Mouse (Mus musculus) kidney, adult 2 months (tissue): ENCODE measurements around the gene Mtfr1l.

Source experiments
- CTCF ChIP-seq: fragments of 200-500 bp; conservative IDR thresholded peaks from 2 replicates; pipeline ENCODE4 v1.5.1; 2011; ENCODE audit warnings: low read depth, mild to moderate bottlenecking, control low read depth, low read length, moderate library complexity, mixed read lengths; ENCODE audit not compliant: insufficient read depth, insufficient read length
- POLR2A ChIP-seq: fragments of 200-500 bp; IDR thresholded peaks from one replicate; pipeline ENCODE4 v1.6.1; 2011; ENCODE audit warnings: low read depth, low read length, control low read depth

- TF ChIP-seq POLR2A, result no peak
- TF ChIP-seq CTCF, result no peak
Observed at GRCm38 (mm10) chr4:134488211-134488610, 47.0 kb downstream of the Mtfr1l start.
